Mouse (Mus musculus): Measurements from ENCODE around the gene Olfr1261. TPM values are rescaled to one million over a fixed set of nuclear protein-coding genes. Genes with fewer than 3 reads are reported as not detected.
A peak's percentile ranks its signal among the peaks of the same experiment; 100 is the strongest.

The Olfr1261 gene
- total RNA-seq (2022), result not detected

DNA sequence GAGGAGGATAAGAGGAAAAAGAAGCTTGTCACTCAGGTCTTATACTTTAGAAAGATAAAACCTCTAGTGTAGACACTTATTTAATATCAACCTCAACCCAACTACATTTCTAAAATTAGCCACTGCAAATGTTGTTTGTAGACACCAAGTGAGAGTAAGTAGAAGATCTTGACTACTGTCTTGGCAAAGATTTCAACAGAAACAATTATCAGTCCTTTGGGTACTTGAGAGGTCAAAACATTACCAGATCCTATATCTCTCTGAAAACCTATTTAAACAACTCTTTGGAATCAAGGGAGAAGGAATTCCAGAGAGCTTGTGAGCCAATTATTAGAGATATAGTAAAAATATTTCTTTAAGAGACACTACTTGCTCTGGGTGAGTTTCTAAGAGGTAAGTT, at the start of gene Olfr1261:
Gene Olfr1261 (plus strand): TSS at position 301 of the 400 bp plus-strand sequence.
- no peak for DNase-seq (ENCODE audit: low spot score in 2 of 2)

DNA sequence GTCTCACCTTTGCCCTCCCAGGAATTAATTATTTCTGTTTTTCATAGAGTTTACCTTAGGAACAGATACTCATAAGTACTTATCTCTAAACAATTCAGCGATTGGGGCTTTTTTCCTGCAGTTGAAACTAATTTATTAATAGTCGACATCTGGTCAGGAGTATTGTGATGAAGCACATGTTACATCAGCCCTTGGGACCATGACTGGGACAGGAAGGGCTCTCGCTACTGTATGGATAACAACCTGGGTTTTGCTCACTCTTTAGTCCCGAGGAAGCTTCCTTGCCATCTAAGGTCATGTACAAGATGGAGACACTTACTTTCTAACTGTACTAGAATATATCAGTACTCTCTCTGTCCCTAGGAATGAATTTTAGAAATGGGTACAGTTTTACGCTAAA, 42.5 kb upstream of the Olfr1261 start, which contains the start of gene Olfr1259:
Gene Olfr1259 (minus strand): TSS at position 101 of the 400 bp plus-strand sequence.
- DNase-seq (ENCODE audit: low spot score in 2 of 2), result no peak

DNA sequence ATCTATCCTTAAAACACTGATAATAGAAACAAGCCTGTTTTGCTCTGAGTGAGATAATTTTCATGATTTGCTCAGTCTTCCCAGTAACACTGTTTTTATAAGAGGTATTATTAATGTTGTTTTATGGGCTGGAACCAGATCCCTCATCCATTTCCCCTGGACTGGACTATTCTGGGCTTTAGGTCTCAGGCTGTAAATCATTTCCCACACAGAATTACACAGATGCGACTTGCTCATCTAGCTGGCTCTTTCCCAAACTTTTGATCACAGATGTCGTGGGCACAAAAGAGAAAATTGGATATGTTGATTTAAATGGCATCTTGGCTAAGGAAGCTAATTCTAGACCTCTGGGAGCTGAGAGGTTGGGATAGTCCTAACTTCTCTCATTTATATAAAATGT, 16.8 kb upstream of the Olfr1261 start, which contains the start of gene Olfr1260:
Gene Olfr1260 (plus strand): TSS at position 157 of the 400 bp plus-strand sequence.
- DNase-seq (ENCODE audit: low spot score in 2 of 2), result peak in 1 of 2 experiments; percentile 6

DNA sequence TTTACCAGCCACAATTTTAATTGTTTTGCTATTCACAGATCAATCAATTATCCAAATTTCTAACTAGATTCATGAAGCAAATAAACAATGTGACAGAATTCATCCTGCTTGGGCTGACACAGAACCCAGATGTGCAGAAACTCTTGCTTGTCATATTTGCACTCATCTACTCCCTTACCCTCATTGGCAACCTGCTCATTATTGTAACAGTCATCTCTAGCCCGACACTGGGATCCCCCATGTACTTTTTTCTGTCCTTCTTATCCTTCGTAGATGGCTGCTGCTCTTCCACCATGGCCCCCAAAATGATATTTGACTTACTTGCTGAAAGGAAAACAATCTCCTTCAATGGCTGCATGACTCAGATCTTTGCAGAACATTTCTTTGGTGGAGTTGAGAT, 13.3 kb upstream of the Olfr1261 start:
- no peak for DNase-seq (ENCODE audit: low spot score in 2 of 2)

GRCm38 (mm10) chr2:89999845-90000244, 8.8 kb downstream of the Olfr1261 start, which contains the start of gene Olfr1262:
Olfr1262 (plus strand) TSS chr2:90000145.
- no peak for DNase-seq (ENCODE audit: low spot score in 2 of 2)

DNA sequence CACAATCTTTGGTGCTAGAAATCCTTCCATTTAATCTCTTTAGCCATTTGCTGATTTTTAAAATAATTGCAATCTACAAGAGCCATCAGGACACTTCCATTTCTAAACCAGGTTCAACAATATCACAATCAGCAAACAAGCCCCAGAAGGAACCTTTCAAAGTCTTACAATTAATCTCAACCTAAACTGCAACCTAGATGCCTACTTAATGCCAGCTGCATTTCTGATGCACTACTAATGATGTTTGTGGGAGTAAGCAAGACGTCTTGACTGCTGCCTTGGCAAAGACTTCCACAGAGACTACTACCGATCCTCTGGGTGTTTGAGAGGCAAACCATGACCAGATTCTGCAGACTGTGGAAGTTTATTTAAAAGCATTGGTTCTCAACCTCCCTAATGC, 20.8 kb downstream of the Olfr1261 start, which contains the start of gene Olfr1263:
Gene Olfr1263 (plus strand): TSS at position 301 of the 400 bp plus-strand sequence.
- no peak for DNase-seq (ENCODE audit: low spot score in 2 of 2)

DNA sequence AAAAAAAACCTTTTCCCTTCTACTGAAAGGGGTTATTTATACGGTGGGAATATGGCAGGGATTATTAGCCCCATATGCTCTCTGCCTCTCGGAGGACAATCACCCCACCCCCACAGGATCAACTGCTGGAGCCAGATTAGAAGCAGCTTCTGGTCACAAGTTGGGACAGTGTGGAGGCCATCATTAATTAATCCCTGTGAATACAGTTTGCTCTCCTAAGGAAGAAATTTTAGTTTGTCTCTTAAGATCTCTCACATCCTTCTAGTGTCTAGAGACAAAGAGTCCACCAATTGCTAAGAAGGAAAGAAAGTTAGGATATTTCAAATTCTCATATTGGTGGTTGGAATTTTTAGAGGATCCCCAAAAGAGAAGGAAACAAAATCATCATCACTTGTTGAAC, 34.5 kb downstream of the Olfr1261 start, which contains the start of gene Olfr1264:
Gene Olfr1264 (minus strand): TSS at position 101 of the 400 bp plus-strand sequence.
- DNase-seq (ENCODE audit: low spot score in 2 of 2), result no peak

GRCm38 (mm10) chr2:90035037-90035436, 44.0 kb downstream of the Olfr1261 start, which contains the start of gene Olfr1265:
Olfr1265 (plus strand) TSS chr2:90035337.
- no peak for DNase-seq (ENCODE audit: low spot score in 2 of 2)

Other genes with a start within 250 kb of the Olfr1261 start
- not detected for gene Olfr1253, start 234.1 kb upstream of the Olfr1261 start, total RNA-seq (2022)
- not detected for gene Olfr1254, start 197.6 kb upstream of the Olfr1261 start, total RNA-seq (2022)
- gene Olfr1255, start 179.2 kb upstream of the Olfr1261 start, total RNA-seq (2022), result not detected
- gene Olfr1256, start 149.7 kb upstream of the Olfr1261 start, total RNA-seq (2022), result not detected
- not detected for gene Olfr48, start 143.0 kb upstream of the Olfr1261 start, total RNA-seq (2022)
- gene Olfr1257, start 112.8 kb upstream of the Olfr1261 start, total RNA-seq (2022), result not detected
- gene Olfr1258, start 63.9 kb upstream of the Olfr1261 start, total RNA-seq (2022), result not detected
- gene Olfr1259, start 42.6 kb upstream of the Olfr1261 start, total RNA-seq (2022), result not detected
- not detected for gene Olfr1260, start 16.9 kb upstream of the Olfr1261 start, total RNA-seq (2022)
- not detected for gene Olfr1262, start 8.9 kb downstream of the Olfr1261 start, total RNA-seq (2022)
- not detected for gene Olfr1263, start 20.9 kb downstream of the Olfr1261 start, total RNA-seq (2022)
- not detected for gene Olfr1264, start 34.4 kb downstream of the Olfr1261 start, total RNA-seq (2022)
- not detected for gene Olfr1265, start 44.1 kb downstream of the Olfr1261 start, total RNA-seq (2022)
- gene Olfr140, start 72.4 kb downstream of the Olfr1261 start, total RNA-seq (2022), result not detected
- not detected for gene Olfr1269, start 130.2 kb downstream of the Olfr1261 start, total RNA-seq (2022)
- gene Olfr32, start 151.1 kb downstream of the Olfr1261 start, total RNA-seq (2022), result not detected
- not detected for gene Olfr1270, start 161.9 kb downstream of the Olfr1261 start, total RNA-seq (2022)
- gene Olfr1506, start 233.3 kb downstream of the Olfr1261 start, total RNA-seq (2022), result under 1 TPM in 1 of 4 experiments, not detected in 3; 0.32 TPM

Measured in left cerebral cortex, adult 8-10 months (tissue).